Mouse (Mus musculus): Measurements from ENCODE around the gene Stx18. TPM values are rescaled to one million over a fixed set of nuclear protein-coding genes. Genes with fewer than 3 reads are reported as not detected.

The Stx18 gene
- polyA plus RNA-seq, 1 experiment from 2014 or later = 53.2 TPM

DNA sequence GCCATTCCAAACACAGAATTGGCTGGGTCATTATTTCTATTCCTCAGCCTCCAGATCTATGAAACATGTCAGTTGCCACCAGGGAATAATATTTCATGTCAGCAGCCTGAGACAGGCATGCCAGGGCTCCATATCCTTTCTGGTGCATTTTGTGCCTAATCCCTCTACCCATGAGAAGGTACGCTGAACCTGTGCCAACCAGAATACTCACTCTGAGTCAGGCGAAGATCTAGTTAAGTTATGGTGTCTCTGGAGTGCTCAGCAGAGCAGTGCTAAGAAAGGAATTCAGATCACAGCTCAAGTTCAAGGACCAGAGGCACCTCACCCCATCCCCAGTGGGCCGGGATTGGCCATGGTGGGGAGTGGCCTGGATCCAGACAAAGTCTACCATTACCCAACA lies 21.6 kb upstream of the Stx18 start:
- no peak for DNase-seq (ENCODE audit: low spot score)
- no peak overlapping the region for H3K4me2 ChIP-seq (ENCODE audit: low read depth)
- H3K4me1 ChIP-seq (ENCODE audit: control insufficient read depth, insufficient read depth, low read length) = no peaks in the 10 kb centered on the region
- 85% methylated on average over 3 of the region's 3 CpGs for WGBS
- ATAC-seq (ENCODE audit: insufficient read depth, low FRiP score, low TSS enrichment) = no peak
- no peak overlapping the region for H3K27ac ChIP-seq (ENCODE audit: low read depth, low read length)
- no peaks in the 10 kb centered on the region for H3K36me3 ChIP-seq (ENCODE audit: control insufficient read depth, insufficient read depth, low read length)
- no peak overlapping the region for H3K4me3 ChIP-seq (ENCODE audit: low read depth, low read length)
- no peaks in the 10 kb centered on the region for H3K27me3 ChIP-seq (ENCODE audit: control insufficient read depth, insufficient read depth, low read length)
- H3K9ac ChIP-seq (ENCODE audit: low read length) = no peak overlapping the region
- no peaks in the 10 kb centered on the region for H3K9me3 ChIP-seq (ENCODE audit: control insufficient read depth, low read length)

DNA sequence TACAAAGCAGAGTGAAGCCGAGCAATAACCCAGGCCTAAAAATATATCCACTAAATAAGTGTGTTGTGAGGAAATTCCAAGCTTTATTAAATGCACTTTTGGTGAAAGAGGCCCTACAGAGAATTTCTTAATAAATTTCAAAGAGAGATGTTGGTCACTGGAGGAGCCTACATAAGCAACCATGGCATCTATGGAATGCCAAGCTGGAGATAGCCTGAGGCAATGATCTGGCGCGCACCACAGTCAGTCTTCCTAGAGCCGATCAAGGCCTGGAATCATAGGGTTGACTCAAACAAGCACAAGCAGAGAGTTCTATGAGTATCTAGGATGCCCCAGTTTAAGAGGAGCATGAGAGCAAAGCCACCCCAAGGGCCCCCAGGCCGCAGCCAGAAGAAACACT lies 10.9 kb upstream of the Stx18 start:
- H3K9me3 ChIP-seq (ENCODE audit: control insufficient read depth, low read length) = no peaks in the 10 kb centered on the region
- ATAC-seq (ENCODE audit: insufficient read depth, low FRiP score, low TSS enrichment) = no peak
- WGBS = 82% methylated on average over 5 of the region's 5 CpGs
- H3K4me3 ChIP-seq (ENCODE audit: low read depth, low read length) = no peak overlapping the region
- DNase-seq (ENCODE audit: low spot score) = no peak
- H3K4me2 ChIP-seq (ENCODE audit: low read depth) = no peak overlapping the region
- no peak overlapping the region for H3K27ac ChIP-seq (ENCODE audit: low read depth, low read length)
- no peak overlapping the region for H3K9ac ChIP-seq (ENCODE audit: low read length)
- H3K4me1 ChIP-seq (ENCODE audit: control insufficient read depth, insufficient read depth, low read length) = no peaks in the 10 kb centered on the region
- H3K36me3 ChIP-seq (ENCODE audit: control insufficient read depth, insufficient read depth, low read length) = no peaks in the 10 kb centered on the region
- no peaks in the 10 kb centered on the region for H3K27me3 ChIP-seq (ENCODE audit: control insufficient read depth, insufficient read depth, low read length)

DNA sequence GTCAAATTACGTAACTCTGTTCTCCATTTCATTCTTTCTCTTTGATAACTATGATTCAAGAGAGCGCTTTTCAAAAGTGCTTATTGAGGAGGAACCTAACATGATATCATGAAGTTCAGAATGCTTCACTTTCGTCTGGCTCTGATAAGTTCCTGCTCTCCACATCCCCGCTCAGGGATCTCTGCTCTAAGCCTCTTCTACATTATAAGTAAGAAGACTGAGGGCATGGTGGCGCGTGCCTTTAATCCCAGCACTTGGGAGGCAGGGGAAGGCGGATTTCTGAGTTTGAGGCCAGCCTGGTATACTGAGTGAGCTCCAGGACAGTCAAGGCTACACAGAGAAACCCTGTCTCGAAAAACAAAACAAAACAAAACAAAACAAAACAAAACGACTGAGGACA lies 268 bp upstream of the Stx18 start:
- peak overlapping the region; percentile 83; the same call in 1 of the 2 replicates for H3K9ac ChIP-seq (ENCODE audit: low read length)
- 22% methylated on average over 9 of the region's 9 CpGs for WGBS
- no peak for ATAC-seq (ENCODE audit: insufficient read depth, low FRiP score, low TSS enrichment)
- no peaks in the 10 kb centered on the region; the same call in 1 of the 2 replicates for H3K36me3 ChIP-seq (ENCODE audit: control insufficient read depth, insufficient read depth, low read length)
- peak overlapping the region; percentile 87 for H3K4me3 ChIP-seq (ENCODE audit: low read depth, low read length)
- H3K4me2 ChIP-seq (ENCODE audit: low read depth) = peak overlapping the region; percentile 42
- H3K4me1 ChIP-seq (ENCODE audit: control insufficient read depth, insufficient read depth, low read length) = peaks cover 3% of the 10 kb centered on the region; the same call in 1 of the 2 replicates
- H3K27me3 ChIP-seq (ENCODE audit: control insufficient read depth, insufficient read depth, low read length) = no peaks in the 10 kb centered on the region
- H3K9me3 ChIP-seq (ENCODE audit: control insufficient read depth, low read length) = no peaks in the 10 kb centered on the region
- no peak overlapping the region for H3K27ac ChIP-seq (ENCODE audit: low read depth, low read length)
- no peak for DNase-seq (ENCODE audit: low spot score)

DNA sequence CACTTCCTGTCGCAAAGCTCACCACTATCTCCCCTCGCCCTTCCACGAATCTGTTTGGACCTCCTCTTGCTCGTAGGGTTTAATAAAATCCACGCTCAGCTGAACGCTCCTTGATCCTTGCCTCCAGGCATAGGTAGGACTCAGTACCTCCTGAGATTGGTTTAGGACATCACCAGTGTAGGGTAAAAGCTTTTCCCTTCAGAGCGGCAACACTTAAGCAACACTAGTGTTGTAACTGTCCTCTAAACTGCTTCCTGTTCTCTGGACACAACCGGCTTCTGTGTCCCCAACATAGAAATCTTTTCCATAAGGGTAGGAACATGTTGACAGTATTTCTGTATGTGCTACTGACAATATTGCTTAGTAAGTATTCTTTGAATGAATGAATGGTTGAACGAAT lies 1.3 kb downstream of the Stx18 start:
- ATAC-seq (ENCODE audit: insufficient read depth, low FRiP score, low TSS enrichment) = no peak
- Histone ChIP-seq H3K36me3 (ENCODE audit: control insufficient read depth, insufficient read depth, low read length) (no peaks in the 10 kb centered on the region; the same call in 1 of the 2 replicates), H3K27ac (ENCODE audit: low read depth, low read length) (no peak overlapping the region), H3K4me1 (ENCODE audit: control insufficient read depth, insufficient read depth, low read length) (peaks cover 3% of the 10 kb centered on the region; the same call in 1 of the 2 replicates), H3K27me3 (ENCODE audit: control insufficient read depth, insufficient read depth, low read length) (no peaks in the 10 kb centered on the region), H3K4me2 (ENCODE audit: low read depth) (peak overlapping the region; percentile 42), H3K9ac (ENCODE audit: low read length) (peak overlapping the region; percentile 83), H3K4me3 (ENCODE audit: low read depth, low read length) (peak overlapping the region; percentile 87), H3K9me3 (ENCODE audit: control insufficient read depth, low read length) (no peaks in the 10 kb centered on the region)
- WGBS = 33% methylated on average over 9 of the region's 9 CpGs
- no peak for DNase-seq (ENCODE audit: low spot score)

DNA sequence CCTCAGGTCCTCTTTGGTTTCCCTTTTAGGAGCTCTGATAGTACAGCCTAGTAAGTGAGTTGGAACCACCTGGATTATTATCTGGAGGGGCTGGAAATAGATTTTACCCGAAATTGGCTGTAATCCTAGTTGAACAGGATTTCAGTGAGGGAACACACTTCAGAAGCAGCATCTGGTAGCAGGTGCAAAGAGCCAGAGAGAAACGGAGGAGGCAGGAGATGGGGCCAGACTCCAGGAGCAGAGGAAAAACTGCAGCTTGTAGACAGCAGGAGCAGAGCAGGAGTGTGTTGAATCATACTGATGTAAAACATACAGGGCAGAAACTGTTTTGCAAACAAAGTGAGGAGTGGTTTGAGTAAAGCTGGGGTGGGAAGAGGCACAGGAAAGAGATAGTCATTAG lies 6.4 kb downstream of the Stx18 start:
- Histone ChIP-seq H3K36me3 (ENCODE audit: control insufficient read depth, insufficient read depth, low read length) (no peaks in the 10 kb centered on the region; the same call in 1 of the 2 replicates), H3K4me3 (ENCODE audit: low read depth, low read length) (no peak overlapping the region), H3K4me1 (ENCODE audit: control insufficient read depth, insufficient read depth, low read length) (no peaks in the 10 kb centered on the region; the same call in 1 of the 2 replicates), H3K9ac (ENCODE audit: low read length) (no peak overlapping the region), H3K27ac (ENCODE audit: low read depth, low read length) (no peak overlapping the region), H3K4me2 (ENCODE audit: low read depth) (no peak overlapping the region), H3K27me3 (ENCODE audit: control insufficient read depth, insufficient read depth, low read length) (no peaks in the 10 kb centered on the region), H3K9me3 (ENCODE audit: control insufficient read depth, low read length) (no peaks in the 10 kb centered on the region)
- no peak for ATAC-seq (ENCODE audit: insufficient read depth, low FRiP score, low TSS enrichment)
- no peak for DNase-seq (ENCODE audit: low spot score)
- WGBS = 68% methylated on average over 2 of the region's 2 CpGs

DNA sequence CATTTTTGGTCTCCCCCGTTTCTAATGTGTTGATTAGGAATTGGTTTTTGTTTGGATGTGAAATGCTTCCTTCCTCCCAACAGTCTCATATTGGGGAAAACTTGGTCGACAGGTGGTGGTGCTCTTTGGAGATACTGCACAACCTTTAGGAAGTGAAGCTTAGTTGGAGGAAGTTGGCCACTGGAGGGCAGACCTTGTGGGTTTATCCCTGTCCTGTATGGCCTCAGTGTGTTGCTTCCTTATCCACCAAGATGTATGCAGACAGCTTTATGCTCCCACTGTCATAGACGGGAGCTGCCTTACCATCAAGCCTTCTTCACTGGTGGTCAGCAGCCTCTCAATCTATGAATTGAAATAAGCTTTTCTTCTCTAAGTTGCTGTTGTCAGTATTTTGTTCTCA lies 9.6 kb downstream of the Stx18 start:
- Histone ChIP-seq H3K9ac (ENCODE audit: low read length) (no peak overlapping the region), H3K9me3 (ENCODE audit: control insufficient read depth, low read length) (no peaks in the 10 kb centered on the region), H3K27me3 (ENCODE audit: control insufficient read depth, insufficient read depth, low read length) (no peaks in the 10 kb centered on the region), H3K4me2 (ENCODE audit: low read depth) (no peak overlapping the region), H3K27ac (ENCODE audit: low read depth, low read length) (no peak overlapping the region), H3K4me3 (ENCODE audit: low read depth, low read length) (no peak overlapping the region), H3K4me1 (ENCODE audit: control insufficient read depth, insufficient read depth, low read length) (no peaks in the 10 kb centered on the region), H3K36me3 (ENCODE audit: control insufficient read depth, insufficient read depth, low read length) (no peaks in the 10 kb centered on the region)
- 44% methylated on average over 3 of the region's 3 CpGs for WGBS
- DNase-seq (ENCODE audit: low spot score) = no peak
- ATAC-seq (ENCODE audit: insufficient read depth, low FRiP score, low TSS enrichment) = no peak

DNA sequence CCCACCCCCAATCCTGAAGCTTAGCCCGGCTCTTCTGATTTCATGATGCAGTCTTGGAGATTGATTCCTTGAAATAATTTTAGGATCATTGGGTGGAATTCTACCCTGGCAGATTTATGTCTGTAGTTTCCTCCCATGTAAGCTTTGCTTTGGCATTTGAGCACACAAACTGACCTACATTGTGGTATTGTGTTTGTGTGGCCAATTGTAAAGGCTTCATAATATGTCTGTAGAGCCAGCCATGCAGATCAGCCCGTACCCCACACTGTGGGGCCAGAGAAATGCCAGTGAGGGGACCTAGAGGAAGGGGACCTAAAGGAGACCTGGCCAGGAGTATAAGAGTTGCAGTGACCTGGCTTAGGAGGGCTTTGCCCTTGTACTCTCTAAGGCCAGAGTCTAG lies 22.5 kb downstream of the Stx18 start:
- Histone ChIP-seq H3K9me3 (ENCODE audit: control insufficient read depth, low read length) (no peaks in the 10 kb centered on the region), H3K4me3 (ENCODE audit: low read depth, low read length) (no peak overlapping the region), H3K36me3 (ENCODE audit: control insufficient read depth, insufficient read depth, low read length) (no peaks in the 10 kb centered on the region), H3K4me2 (ENCODE audit: low read depth) (no peak overlapping the region), H3K9ac (ENCODE audit: low read length) (no peak overlapping the region), H3K27me3 (ENCODE audit: control insufficient read depth, insufficient read depth, low read length) (no peaks in the 10 kb centered on the region), H3K27ac (ENCODE audit: low read depth, low read length) (no peak overlapping the region), H3K4me1 (ENCODE audit: control insufficient read depth, insufficient read depth, low read length) (peaks cover 12% of the 10 kb centered on the region)
- no peak for ATAC-seq (ENCODE audit: insufficient read depth, low FRiP score, low TSS enrichment)
- 40% methylated on average over 2 of the region's 2 CpGs for WGBS
- no peak for DNase-seq (ENCODE audit: low spot score)

DNA sequence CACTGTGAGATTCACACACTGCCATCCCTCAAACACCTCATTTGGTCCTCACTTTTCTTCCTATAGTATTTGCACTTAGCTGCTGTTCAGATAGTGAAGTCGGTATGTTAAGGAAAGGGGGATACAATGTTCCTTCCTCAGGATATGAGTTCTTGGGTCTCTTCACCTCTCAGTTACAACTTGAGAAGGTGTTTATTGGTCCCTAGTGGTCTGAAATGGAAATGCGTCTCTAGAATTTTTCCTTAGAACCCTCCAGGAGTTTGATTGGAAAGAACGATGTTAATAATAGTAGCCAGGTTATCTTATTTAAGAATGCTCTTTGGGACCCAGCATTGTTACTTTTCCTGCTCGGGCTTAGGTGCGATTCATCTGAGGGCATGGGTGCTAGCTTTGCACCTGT lies 24.2 kb downstream of the Stx18 start:
- Histone ChIP-seq H3K4me3 (ENCODE audit: low read depth, low read length) (no peak overlapping the region), H3K27me3 (ENCODE audit: control insufficient read depth, insufficient read depth, low read length) (no peaks in the 10 kb centered on the region), H3K9ac (ENCODE audit: low read length) (no peak overlapping the region), H3K27ac (ENCODE audit: low read depth, low read length) (no peak overlapping the region), H3K4me1 (ENCODE audit: control insufficient read depth, insufficient read depth, low read length) (peaks cover 12% of the 10 kb centered on the region), H3K9me3 (ENCODE audit: control insufficient read depth, low read length) (no peaks in the 10 kb centered on the region), H3K36me3 (ENCODE audit: control insufficient read depth, insufficient read depth, low read length) (no peaks in the 10 kb centered on the region), H3K4me2 (ENCODE audit: low read depth) (no peak overlapping the region)
- DNase-seq (ENCODE audit: low spot score) (no peak), ATAC-seq (ENCODE audit: insufficient read depth, low FRiP score, low TSS enrichment) (no peak)
- whole genome bisulfite sequencing = 24% methylated on average over 5 of the region's 5 CpGs

DNA sequence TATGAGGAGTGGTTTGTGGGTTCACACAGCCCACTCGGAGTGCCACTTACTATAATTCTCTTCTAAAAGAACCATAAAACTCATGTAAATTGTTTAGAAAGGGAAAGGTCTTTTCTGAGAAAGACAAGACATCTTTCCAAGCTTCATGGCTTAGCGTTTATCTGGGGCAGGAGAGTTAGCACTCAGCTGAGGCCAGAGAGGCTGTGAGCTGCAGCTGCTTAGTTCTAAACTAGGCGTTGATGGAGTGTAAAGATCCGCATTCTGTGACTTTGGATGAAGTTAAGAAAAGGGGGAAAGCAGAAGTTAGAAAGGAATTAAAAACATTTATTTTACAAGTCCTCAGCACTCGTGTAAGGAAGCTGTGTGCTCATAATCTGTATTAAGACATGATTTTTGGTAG lies 24.8 kb downstream of the Stx18 start:
- H3K4me3 ChIP-seq (ENCODE audit: low read depth, low read length) = no peak overlapping the region
- ATAC-seq (ENCODE audit: insufficient read depth, low FRiP score, low TSS enrichment) (no peak), DNase-seq (ENCODE audit: low spot score) (no peak)
- no peak overlapping the region for H3K4me2 ChIP-seq (ENCODE audit: low read depth)
- H3K9ac ChIP-seq (ENCODE audit: low read length) = no peak overlapping the region
- no peaks in the 10 kb centered on the region for H3K27me3 ChIP-seq (ENCODE audit: control insufficient read depth, insufficient read depth, low read length)
- no peaks in the 10 kb centered on the region for H3K36me3 ChIP-seq (ENCODE audit: control insufficient read depth, insufficient read depth, low read length)
- H3K27ac ChIP-seq (ENCODE audit: low read depth, low read length) = no peak overlapping the region
- H3K9me3 ChIP-seq (ENCODE audit: control insufficient read depth, low read length) = no peaks in the 10 kb centered on the region
- WGBS = 59% methylated on average over 5 of the region's 5 CpGs
- H3K4me1 ChIP-seq (ENCODE audit: control insufficient read depth, insufficient read depth, low read length) = peaks cover 12% of the 10 kb centered on the region

Data from neural tube, embryonic 11.5 days (tissue).